Mouse (Mus musculus): ENCODE data around the gene Styxl1. TPM values are rescaled to one million over a fixed set of nuclear protein-coding genes. Genes with fewer than 3 reads are reported as not detected.

The Styxl1 gene
- 1.9 and 3.1 TPM in 2 replicates for polyA plus RNA-seq (2015; fragmentation: Nextera tagmentation; extraction: Ambion mirVana)

- H3K9me3 ChIP-seq (replicated peaks): no peaks in the 10 kb centered on the region
- under 1% methylated on average over 45 of the region's 45 CpGs for WGBS
These were observed at the start of gene Styxl1 for GRCm38 (mm10) chr5:135777796-135778470. TSS of gene Styxl1 (minus strand) at chr5:135778385.

GRCm38 (mm10) chr5:135826225-135826624, 48.0 kb upstream of the Styxl1 start:
- no peak for ATAC-seq (ENCODE audit: insufficient number of reproducible peaks, low FRiP score, low TSS enrichment, low read depth)
- H3K36me3 ChIP-seq: no peaks in the 10 kb centered on the region
- WGBS: 26% methylated on average over 6 of the region's 6 CpGs
- no peaks in the 10 kb centered on the region for H3K9me3 ChIP-seq (replicated peaks)
- no peak overlapping the region for H3K9ac ChIP-seq
- no peak overlapping the region for H3K4me2 ChIP-seq (replicated peaks)
- no peak overlapping the region for H3K4me3 ChIP-seq (replicated peaks)
- no peak overlapping the region for H3K27ac ChIP-seq (replicated peaks)
- 0 out of 2 replicates have a peak, but pooled peaks cover 4% of the 10 kb centered on the region for H3K27me3 ChIP-seq
- peaks cover 11% of the 10 kb centered on the region for H3K4me1 ChIP-seq

More at GRCm38 (mm10) chr5:135777796-135778470, at the start of gene Styxl1:
- Histone ChIP-seq H3K27me3 (no peaks in the 10 kb centered on the region), H3K9ac (peak within 1 kb of the TSS; percentile 96), H3K4me1 (peaks cover 29% of the 10 kb centered on the region), H3K27ac (replicated peaks) (peak within 1 kb of the TSS; percentile 96), H3K4me3 (replicated peaks) (peak within 1 kb of the TSS; percentile 95), H3K4me2 (replicated peaks) (peak within 1 kb of the TSS; percentile 76), H3K36me3 (peaks cover 17% of the 10 kb centered on the region)
- ATAC-seq (ENCODE audit: insufficient number of reproducible peaks, low FRiP score, low TSS enrichment, low read depth): peak; percentile 8; the same call in 1 of the 2 replicates

- 35% methylated on average over 3 of the region's 3 CpGs for WGBS
- no peak for ATAC-seq (ENCODE audit: insufficient number of reproducible peaks, low FRiP score, low TSS enrichment, low read depth)
These were observed 46.3 kb upstream of the Styxl1 start for GRCm38 (mm10) chr5:135824517-135824916.

DNA sequence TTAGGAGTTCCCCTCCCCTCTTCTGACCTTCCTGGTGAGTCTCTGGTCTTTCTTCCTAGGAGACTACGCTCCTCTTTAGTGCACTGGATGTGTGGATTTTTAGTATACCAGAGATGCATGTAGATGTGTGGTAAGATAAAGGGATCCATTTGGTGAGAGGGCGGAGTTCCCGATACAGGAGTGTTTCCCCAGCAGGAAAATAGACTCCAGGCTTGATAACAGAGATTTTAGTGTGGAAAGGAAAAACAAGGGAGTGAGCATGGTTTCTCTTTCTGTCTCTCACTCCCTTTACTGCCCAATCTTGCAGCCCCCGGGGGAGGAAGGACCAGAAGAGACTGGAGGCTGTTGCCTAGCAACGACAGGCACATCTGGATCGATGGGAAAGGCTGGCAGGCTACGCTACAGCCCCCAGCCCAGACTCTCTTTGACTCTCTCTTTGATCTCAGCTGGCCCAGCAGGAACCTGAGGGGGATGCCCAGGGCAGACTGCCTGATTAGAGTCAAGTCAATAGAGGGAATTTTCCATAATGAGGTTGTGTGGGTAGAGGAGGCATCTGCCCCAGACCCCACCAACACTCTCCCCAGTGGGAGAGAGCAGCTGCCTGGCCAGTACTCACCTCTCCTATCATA, 44.2 kb upstream of the Styxl1 start:
- 21% methylated on average over 7 of the region's 7 CpGs for WGBS

More at GRCm38 (mm10) chr5:135824517-135824916, 46.3 kb upstream of the Styxl1 start:
- H3K4me3 ChIP-seq (replicated peaks): no peak overlapping the region
- peaks cover 11% of the 10 kb centered on the region for H3K4me1 ChIP-seq
- no peak overlapping the region for H3K9ac ChIP-seq
- H3K9me3 ChIP-seq (replicated peaks): no peaks in the 10 kb centered on the region
- H3K27me3 ChIP-seq: 0 out of 2 replicates have a peak, but pooled peaks cover 16% of the 10 kb centered on the region
- H3K27ac ChIP-seq (replicated peaks): no peak overlapping the region
- no peak overlapping the region for H3K4me2 ChIP-seq (replicated peaks)
- no peaks in the 10 kb centered on the region for H3K36me3 ChIP-seq

GRCm38 (mm10) chr5:135818491-135818890, 40.3 kb upstream of the Styxl1 start:
- Histone ChIP-seq H3K27me3 (0 out of 2 replicates have a peak, but pooled peaks cover 17% of the 10 kb centered on the region), H3K9me3 (replicated peaks) (no peaks in the 10 kb centered on the region), H3K27ac (replicated peaks) (no peak overlapping the region), H3K4me2 (replicated peaks) (no peak overlapping the region), H3K36me3 (no peaks in the 10 kb centered on the region), H3K9ac (no peak overlapping the region), H3K4me1 (no peaks in the 10 kb centered on the region), H3K4me3 (replicated peaks) (no peak overlapping the region)
- 46% methylated on average over 7 of the region's 7 CpGs for WGBS
- ATAC-seq (ENCODE audit: insufficient number of reproducible peaks, low FRiP score, low TSS enrichment, low read depth): no peak

More for the DNA sequence above, 44.2 kb upstream of the Styxl1 start:
- Histone ChIP-seq H3K4me2 (replicated peaks) (no peak overlapping the region), H3K4me3 (replicated peaks) (no peak overlapping the region), H3K36me3 (no peaks in the 10 kb centered on the region), H3K27me3 (0 out of 2 replicates have a peak, but pooled peaks cover 17% of the 10 kb centered on the region), H3K4me1 (peaks cover 11% of the 10 kb centered on the region), H3K27ac (replicated peaks) (no peak overlapping the region), H3K9me3 (replicated peaks) (no peaks in the 10 kb centered on the region), H3K9ac (no peak overlapping the region)
- ATAC-seq (ENCODE audit: insufficient number of reproducible peaks, low FRiP score, low TSS enrichment, low read depth): no peak

GRCm38 (mm10) chr5:135812991-135813390, 34.8 kb upstream of the Styxl1 start:
- ATAC-seq (ENCODE audit: insufficient number of reproducible peaks, low FRiP score, low TSS enrichment, low read depth): no peak
- no peaks in the 10 kb centered on the region for H3K4me1 ChIP-seq

GRCm38 (mm10) chr5:135807263-135807637, 29.1 kb upstream of the Styxl1 start:
- Histone ChIP-seq H3K27me3 (peaks cover 5% of the 10 kb centered on the region; the same call in 1 of the 2 replicates), H3K9ac (no peak overlapping the region), H3K9me3 (replicated peaks) (no peaks in the 10 kb centered on the region), H3K4me1 (no peaks in the 10 kb centered on the region), H3K36me3 (no peaks in the 10 kb centered on the region), H3K27ac (replicated peaks) (no peak overlapping the region), H3K4me2 (replicated peaks) (no peak overlapping the region), H3K4me3 (replicated peaks) (no peak overlapping the region)
- ATAC-seq (ENCODE audit: insufficient number of reproducible peaks, low FRiP score, low TSS enrichment, low read depth): no peak
- 47% methylated on average over 3 of the region's 3 CpGs for WGBS

More at GRCm38 (mm10) chr5:135812991-135813390, 34.8 kb upstream of the Styxl1 start:
- H3K4me3 ChIP-seq (replicated peaks): no peak overlapping the region
- no peak overlapping the region for H3K27ac ChIP-seq (replicated peaks)
- no peak overlapping the region for H3K9ac ChIP-seq
- no peak overlapping the region for H3K4me2 ChIP-seq (replicated peaks)
- no peaks in the 10 kb centered on the region for H3K36me3 ChIP-seq
- H3K27me3 ChIP-seq: no peaks in the 10 kb centered on the region
- H3K9me3 ChIP-seq (replicated peaks): no peaks in the 10 kb centered on the region
- 56% methylated on average over 5 of the region's 5 CpGs for WGBS

DNA sequence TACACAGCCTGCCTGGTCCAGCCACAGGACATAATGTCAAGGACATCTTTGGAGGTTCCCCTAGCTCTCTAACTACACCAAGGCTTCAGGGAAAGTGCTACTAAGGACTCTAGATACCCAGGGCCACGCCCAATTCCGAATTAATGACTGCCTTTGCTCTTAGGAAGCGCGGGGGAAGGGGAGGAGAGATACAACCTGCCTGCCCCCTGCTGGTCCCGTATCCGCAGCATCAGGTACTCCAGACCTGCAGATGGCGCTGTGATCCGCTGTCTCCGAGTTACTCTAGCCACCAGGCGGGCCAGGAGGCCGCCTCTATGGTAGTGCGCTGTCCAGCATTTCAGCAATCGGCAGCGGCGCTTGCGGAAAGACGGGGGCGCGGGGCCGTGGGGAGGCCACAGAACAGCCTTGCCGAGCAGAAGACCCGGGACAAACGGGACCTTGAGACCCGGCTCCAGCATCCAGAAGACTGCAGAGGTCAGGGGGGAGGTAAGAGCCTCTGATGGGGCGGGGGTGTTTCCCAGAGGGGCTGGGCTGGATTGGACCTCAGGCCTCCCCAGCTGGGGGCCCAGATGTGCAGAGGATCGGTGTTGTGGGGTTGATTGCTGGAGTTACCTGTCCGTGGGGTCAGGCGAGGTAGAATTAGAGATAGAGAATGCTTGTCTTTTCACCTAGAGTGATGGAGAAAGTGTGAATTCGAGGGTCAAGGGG, 28.5 kb upstream of the Styxl1 start, which contains the start of gene Srrm3:
Gene Srrm3 (plus strand): TSS at position 336 of the 708 bp plus-strand sequence.
- no peak for ATAC-seq (ENCODE audit: insufficient number of reproducible peaks, low FRiP score, low TSS enrichment, low read depth)
- Histone ChIP-seq H3K27me3 (peaks cover 5% of the 10 kb centered on the region; the same call in 1 of the 2 replicates), H3K27ac (replicated peaks) (no peak within 1 kb of the TSS), H3K36me3 (no peaks in the 10 kb centered on the region), H3K9ac (no peak within 1 kb of the TSS), H3K4me1 (peaks cover 4% of the 10 kb centered on the region; the same call in 1 of the 2 replicates), H3K9me3 (replicated peaks) (no peaks in the 10 kb centered on the region), H3K4me2 (replicated peaks) (no peak within 1 kb of the TSS; the same call in 1 of the 2 replicates), H3K4me3 (replicated peaks) (0 out of 2 replicates have a peak within 1 kb of the TSS, but pooled peaks have one; percentile 6)
- WGBS: 4% methylated on average over 29 of the region's 29 CpGs

GRCm38 (mm10) chr5:135804735-135805134, 26.6 kb upstream of the Styxl1 start:
- Histone ChIP-seq H3K4me2 (replicated peaks) (no peak overlapping the region), H3K9me3 (replicated peaks) (no peaks in the 10 kb centered on the region), H3K36me3 (no peaks in the 10 kb centered on the region), H3K27ac (replicated peaks) (no peak overlapping the region), H3K27me3 (peaks cover 5% of the 10 kb centered on the region; the same call in 1 of the 2 replicates), H3K4me3 (replicated peaks) (no peak overlapping the region), H3K9ac (no peak overlapping the region), H3K4me1 (peaks cover 16% of the 10 kb centered on the region)
- 50% methylated on average over 2 of the region's 2 CpGs for WGBS
- no peak for ATAC-seq (ENCODE audit: insufficient number of reproducible peaks, low FRiP score, low TSS enrichment, low read depth)

DNA sequence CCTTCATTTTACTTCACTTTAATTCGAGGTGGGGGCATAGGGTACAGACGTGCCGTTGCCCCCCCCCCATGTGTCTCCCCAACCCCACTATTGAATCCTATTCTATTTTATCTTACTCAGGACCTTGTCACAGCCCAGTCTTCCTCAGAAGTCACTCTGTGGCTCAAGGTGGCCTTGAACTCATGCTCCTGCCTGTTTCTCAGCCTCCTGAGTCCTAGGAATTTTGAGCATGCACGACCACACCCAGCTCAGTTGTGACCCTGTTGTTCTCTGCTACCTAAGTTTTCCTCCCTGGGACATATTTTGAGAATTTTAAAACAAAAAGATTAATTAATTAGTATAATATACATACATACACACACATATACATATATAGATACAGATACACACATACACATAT, 25.5 kb upstream of the Styxl1 start:
- Histone ChIP-seq H3K4me2 (replicated peaks) (no peak overlapping the region), H3K4me1 (peaks cover 16% of the 10 kb centered on the region), H3K36me3 (no peaks in the 10 kb centered on the region), H3K27ac (replicated peaks) (no peak overlapping the region), H3K27me3 (peaks cover 5% of the 10 kb centered on the region; the same call in 1 of the 2 replicates), H3K9ac (no peak overlapping the region), H3K4me3 (replicated peaks) (no peak overlapping the region), H3K9me3 (replicated peaks) (no peaks in the 10 kb centered on the region)
- no peak for ATAC-seq (ENCODE audit: insufficient number of reproducible peaks, low FRiP score, low TSS enrichment, low read depth)
- 76% methylated on average over 4 of the region's 4 CpGs for WGBS

- peaks cover 16% of the 10 kb centered on the region for H3K4me1 ChIP-seq
- H3K4me3 ChIP-seq (replicated peaks): no peak overlapping the region
- no peak overlapping the region for H3K4me2 ChIP-seq (replicated peaks)
- H3K36me3 ChIP-seq: no peaks in the 10 kb centered on the region
- 64% methylated on average over 4 of the region's 4 CpGs for WGBS
- no peak for ATAC-seq (ENCODE audit: insufficient number of reproducible peaks, low FRiP score, low TSS enrichment, low read depth)
- H3K9ac ChIP-seq: no peak overlapping the region
- H3K27me3 ChIP-seq: peaks cover 5% of the 10 kb centered on the region; the same call in 1 of the 2 replicates
- no peak overlapping the region for H3K27ac ChIP-seq (replicated peaks)
- H3K9me3 ChIP-seq (replicated peaks): no peaks in the 10 kb centered on the region
These were observed 24.9 kb upstream of the Styxl1 start for GRCm38 (mm10) chr5:135803135-135803534.

All from embryonic facial prominence, embryonic 15.5 days (tissue).